Mouse (Mus musculus) liver, adult 2 months (tissue): Measurements from ENCODE around the gene Ccdc71.

Experiments
- CTCF ChIP-seq: fragments of 200-500 bp; IDR thresholded peaks from 2 replicates; pipeline ENCODE4 v1.5.1; 2011; ENCODE audit warnings: low read depth, low read length, control low read depth
- POLR2A ChIP-seq: fragments of 200-500 bp; IDR thresholded peaks from 2 replicates; pipeline ENCODE4 v1.6.1; 2011; ENCODE audit warnings: low read length, control low read depth; ENCODE audit not compliant: insufficient read depth; ENCODE audit errors: extremely low read depth

DNA sequence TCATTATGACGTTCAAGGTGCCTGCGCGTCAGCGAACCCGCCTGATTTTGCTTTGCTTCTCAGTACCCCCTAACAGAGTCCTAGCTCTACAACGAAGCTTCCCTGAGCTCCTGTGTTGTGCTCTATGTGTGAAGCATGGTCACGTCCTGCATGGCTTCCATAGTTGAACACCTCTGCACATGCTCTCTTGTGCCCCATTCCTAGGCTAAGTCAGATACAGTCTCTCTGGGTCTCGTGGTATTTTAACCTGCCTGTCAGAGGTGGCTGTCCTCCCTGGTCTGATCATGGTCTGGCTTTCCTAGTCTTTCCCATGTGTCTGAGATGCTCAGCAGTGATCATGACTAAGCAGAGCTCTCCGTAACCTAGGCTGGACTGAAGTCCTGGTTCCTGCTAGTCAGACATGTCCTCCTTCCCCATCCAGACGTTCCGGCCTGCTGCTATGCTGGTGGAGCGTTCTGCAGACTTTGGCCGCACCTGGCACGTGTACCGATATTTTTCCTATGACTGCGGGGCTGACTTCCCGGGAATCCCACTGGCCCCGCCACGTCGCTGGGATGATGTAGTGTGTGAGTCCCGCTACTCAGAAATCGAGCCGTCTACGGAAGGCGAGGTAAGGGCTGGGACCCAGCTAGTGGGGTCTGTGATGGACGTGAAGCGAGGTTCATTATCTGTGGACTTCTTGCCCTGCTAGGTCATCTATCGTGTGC, 20.6 kb downstream of the Ccdc71 start:
- TF ChIP-seq CTCF (no peak), POLR2A (no peak)
